Mouse (Mus musculus) lung, embryonic 14.5 days (tissue): ENCODE data around the gene Ifngr1. TPM values are rescaled to one million over a fixed set of nuclear protein-coding genes. Genes with fewer than 3 reads are reported as not detected.

Experiments
- ATAC-seq: fragments of 200-750 bp; cut with Nextera tagmentation; 2 replicates; pipeline ENCODE4 v1.8.0; 2017; ENCODE audit warnings: mild to moderate bottlenecking, moderate TSS enrichment, moderate library complexity; ENCODE audit not compliant: insufficient read depth
- DNase-seq: peaks from one replicate; pipeline ENCODE4 v3.0.0-alpha.2; 2015
- H3K27ac ChIP-seq: fragments of 300-500 bp; sonication (generic); 2 replicates; pipeline ENCODE4 v1.5.1; 2014; ENCODE audit warnings: low read depth, mild to moderate bottlenecking, moderate library complexity
- H3K27me3 ChIP-seq: fragments of 300-500 bp; sonication (generic); 2 replicates; pipeline ENCODE4 v1.6.1; 2014; ENCODE audit warnings: low read length, control low read depth; ENCODE audit not compliant: insufficient read depth
- H3K36me3 ChIP-seq: fragments of 300-500 bp; sonication (generic); 2 replicates; pipeline ENCODE4 v1.6.1; 2014; ENCODE audit warnings: control low read depth; ENCODE audit not compliant: insufficient read depth
- H3K4me1 ChIP-seq: fragments of 300-500 bp; sonication (generic); 2 replicates; pipeline ENCODE4 v1.6.1; 2014; ENCODE audit warnings: antibody characterized with exemption, control low read depth; ENCODE audit not compliant: insufficient read depth
- H3K4me2 ChIP-seq: fragments of 300-500 bp; sonication (generic); 2 replicates; pipeline ENCODE4 v1.6.1; 2014; ENCODE audit warnings: mild to moderate bottlenecking
- H3K4me3 ChIP-seq: fragments of 300-500 bp; sonication (generic); 2 replicates; pipeline ENCODE4 v1.5.1; 2014; ENCODE audit warnings: low read depth, low read length
- H3K9ac ChIP-seq: fragments of 300-500 bp; sonication (generic); 2 replicates; pipeline ENCODE4 v1.6.1; 2014
- H3K9me3 ChIP-seq: fragments of 300-500 bp; sonication (generic); 2 replicates; pipeline ENCODE4 v1.6.1; 2016; ENCODE audit warnings: low read depth, low read length, control low read depth
- CTCF ChIP-seq: IDR thresholded peaks from 2 replicates; pipeline ENCODE4 v1.5.1; 2016; ENCODE audit warnings: antibody characterized with exemption, low read depth
- WGBS: fragments of 180-500 bp; shearing (Covaris S2); extraction: QIAGEN DNeasy Blood & Tissue Kit; methylation state at CpG from one replicate; pipeline ENCODE4 v1.1.7; 2014; 5-methylcytosine and 5-hydroxymethylcytosine counted together
- polyA plus RNA-seq: library from polyadenylated mRNA; unstranded; fragments of >200 nt; fragmentation: Nextera tagmentation; extraction: Ambion mirVana; gene quantifications from 2 replicates; pipeline ENCODE4 v1.2.1, GENCODE M21; 2014

Gene Ifngr1
- polyA plus RNA-seq, 1 experiment from 2014 or later = 67.1 TPM

DNA sequence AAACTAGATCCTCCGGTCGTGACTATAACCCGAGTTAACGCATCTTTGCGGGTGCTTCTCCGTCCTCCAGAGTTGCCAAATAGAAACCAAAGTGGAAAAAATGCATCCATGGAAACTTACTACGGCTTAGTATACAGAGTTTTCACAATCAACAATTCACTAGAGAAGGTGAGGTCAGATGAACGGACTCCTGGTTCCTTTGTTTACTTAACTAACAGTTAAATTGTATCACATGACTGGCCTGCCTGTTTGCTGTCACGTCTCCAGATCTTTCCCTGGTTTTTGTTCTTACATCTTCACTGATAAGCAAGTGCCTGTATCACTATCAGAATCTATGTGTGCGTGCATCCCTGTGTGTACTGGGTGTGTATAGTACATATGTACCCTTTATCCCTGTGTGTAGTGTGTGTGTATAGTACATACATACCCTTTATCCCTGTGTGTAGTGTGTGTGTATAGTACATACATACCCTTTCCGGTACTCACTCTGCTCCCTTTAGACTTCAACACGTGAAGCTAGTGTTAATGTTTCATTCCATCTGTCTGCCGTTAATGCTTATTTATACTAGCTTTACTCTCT, 40.0 kb downstream of the Ifngr1 start:
- Histone ChIP-seq H3K4me1 (no peaks in the 10 kb centered on the region), H3K4me3 (no peak overlapping the region), H3K4me2 (no peak overlapping the region), H3K9ac (no peak overlapping the region), H3K36me3 (no peaks in the 10 kb centered on the region), H3K27me3 (no peaks in the 10 kb centered on the region), H3K27ac (no peak overlapping the region), H3K9me3 (no peaks in the 10 kb centered on the region)
- 43% methylated on average over 13 of the region's 13 CpGs for WGBS
- TF ChIP-seq CTCF = no peak
- ATAC-seq = peak; percentile 35; the same call in 1 of the 2 replicates
- no peak for DNase-seq

- TF ChIP-seq CTCF = no peak
- no peak overlapping the region for H3K4me3 ChIP-seq
- no peaks in the 10 kb centered on the region for H3K36me3 ChIP-seq
- H3K4me1 ChIP-seq = no peaks in the 10 kb centered on the region
- H3K27ac ChIP-seq = no peak overlapping the region
- H3K9me3 ChIP-seq = no peaks in the 10 kb centered on the region
- H3K4me2 ChIP-seq = no peak overlapping the region
- no peak overlapping the region for H3K9ac ChIP-seq
- DNase-seq (no peak), ATAC-seq (no peak)
- WGBS = 79% methylated on average over 5 of the region's 5 CpGs
- H3K27me3 ChIP-seq = no peaks in the 10 kb centered on the region
These were observed 47.1 kb downstream of the Ifngr1 start for GRCm38 (mm10) chr10:19638851-19639250.

GRCm38 (mm10) chr10:19639630-19640029, 47.9 kb downstream of the Ifngr1 start:
- Histone ChIP-seq H3K4me2 (no peak overlapping the region), H3K9me3 (no peaks in the 10 kb centered on the region), H3K36me3 (no peaks in the 10 kb centered on the region), H3K27me3 (no peaks in the 10 kb centered on the region), H3K4me3 (no peak overlapping the region), H3K27ac (no peak overlapping the region), H3K4me1 (no peaks in the 10 kb centered on the region), H3K9ac (no peak overlapping the region)
- no peak for TF ChIP-seq CTCF
- no peak for DNase-seq
- ATAC-seq = no peak
- WGBS = 89% methylated on average over 1 of the region's 1 CpGs

DNA sequence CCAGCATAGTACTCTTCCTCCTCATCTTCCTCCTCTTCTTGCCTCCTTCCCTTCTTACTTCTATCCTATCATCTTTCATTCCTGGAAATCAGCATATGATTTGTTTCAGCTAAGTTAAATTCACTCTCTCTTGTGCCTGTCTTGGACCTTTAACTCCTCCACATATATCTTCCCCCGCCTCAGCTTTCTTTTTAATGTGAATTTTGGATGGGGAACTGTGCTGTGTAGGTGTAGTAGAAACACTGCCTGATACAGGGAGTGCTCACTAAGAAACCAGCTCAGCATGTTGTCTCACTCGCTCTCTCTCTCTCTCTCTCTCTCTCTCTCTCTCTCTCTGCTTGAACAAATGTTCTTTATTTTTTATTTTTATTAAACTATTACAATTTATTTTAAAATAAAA, 53.4 kb downstream of the Ifngr1 start:
- H3K4me1 ChIP-seq = no peaks in the 10 kb centered on the region
- ATAC-seq (no peak), DNase-seq (no peak)
- no peak overlapping the region for H3K4me2 ChIP-seq
- 85% methylated on average over 2 of the region's 2 CpGs for WGBS
- no peaks in the 10 kb centered on the region for H3K9me3 ChIP-seq
- H3K27ac ChIP-seq = no peak overlapping the region
- H3K36me3 ChIP-seq = no peaks in the 10 kb centered on the region
- H3K9ac ChIP-seq = no peak overlapping the region
- no peaks in the 10 kb centered on the region for H3K27me3 ChIP-seq
- TF ChIP-seq CTCF = no peak
- H3K4me3 ChIP-seq = no peak overlapping the region

DNA sequence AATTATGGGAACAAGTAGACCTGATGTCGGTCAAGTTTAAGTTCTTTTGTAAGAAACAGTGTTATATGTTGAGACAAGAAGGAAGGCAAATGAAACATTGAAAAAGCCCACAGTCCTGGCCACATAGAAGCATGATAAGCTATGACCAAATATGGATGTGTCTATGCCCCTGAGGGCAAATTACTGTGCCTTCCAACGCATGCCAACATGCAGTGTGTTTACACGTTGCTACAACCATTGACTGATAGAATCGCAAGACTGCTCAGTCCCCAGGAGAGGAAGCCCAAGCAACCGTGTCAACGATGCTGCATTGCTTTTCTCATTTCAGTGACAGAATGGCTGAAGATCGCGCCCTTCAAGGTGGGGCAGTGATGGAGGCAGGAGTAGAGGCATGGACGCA, 65.7 kb downstream of the Ifngr1 start:
- Histone ChIP-seq H3K36me3 (no peaks in the 10 kb centered on the region), H3K4me3 (no peak overlapping the region), H3K4me2 (no peak overlapping the region), H3K9me3 (no peaks in the 10 kb centered on the region), H3K9ac (no peak overlapping the region), H3K4me1 (no peaks in the 10 kb centered on the region), H3K27me3 (no peaks in the 10 kb centered on the region), H3K27ac (no peak overlapping the region)
- 81% methylated on average over 9 of the region's 9 CpGs for WGBS
- TF ChIP-seq CTCF = no peak
- ATAC-seq = no peak
- DNase-seq = no peak

Other genes starting within 250 kb of the Ifngr1 start
- gene Olig3, start 235.4 kb upstream of the Ifngr1 start, polyA plus RNA-seq = not detected in 2 replicates
- not detected in 2 replicates for gene Il22ra2, start 30.0 kb downstream of the Ifngr1 start, polyA plus RNA-seq
- 0.20 TPM in 1 of 2 replicates, not detected in the other for gene Il20ra, start 120.6 kb downstream of the Ifngr1 start, polyA plus RNA-seq